Mouse (Mus musculus): Measurements from ENCODE around the gene Ank3. TPM values are rescaled to one million over a fixed set of nuclear protein-coding genes. Genes with fewer than 3 reads are reported as not detected.
"Not testable (repeated sequence)": the region's sequence is repeated elsewhere in the genome, so short reads cannot be mapped to it uniquely, and the experiment has no call there.

Ank3 gene
- polyA plus RNA-seq, 1 experiment: 183 TPM

DNA sequence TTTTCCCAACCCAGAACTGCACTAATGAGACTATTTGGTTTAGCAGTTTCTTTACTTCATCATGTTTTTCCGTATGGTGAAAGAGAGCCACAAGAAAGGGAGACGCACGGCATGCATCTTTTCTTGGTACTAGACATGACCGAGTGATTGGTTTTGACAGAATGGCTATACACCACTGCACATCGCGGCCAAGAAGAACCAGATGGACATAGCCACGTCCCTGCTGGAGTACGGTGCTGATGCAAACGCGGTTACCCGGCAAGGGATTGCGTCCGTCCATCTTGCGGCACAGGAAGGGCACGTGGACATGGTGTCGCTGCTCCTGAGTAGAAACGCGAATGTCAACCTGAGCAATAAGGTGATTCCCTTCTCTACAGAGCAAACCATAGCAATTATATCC lies 493.6 kb downstream of the Ank3 start:
- TF ChIP-seq CTCF (IDR thresholded peaks at IDR 0.05; ENCODE audit: borderline replicate concordance, extremely low read depth, insufficient read depth, insufficient read length): no peak
- no peak for TF ChIP-seq POLR2A (IDR thresholded peaks at IDR 0.05; ENCODE audit: borderline replicate concordance, extremely low read depth, insufficient read depth, insufficient read length, poor library complexity, severe bottlenecking)
- DNase-seq (ENCODE audit: low read depth): no peak

DNA sequence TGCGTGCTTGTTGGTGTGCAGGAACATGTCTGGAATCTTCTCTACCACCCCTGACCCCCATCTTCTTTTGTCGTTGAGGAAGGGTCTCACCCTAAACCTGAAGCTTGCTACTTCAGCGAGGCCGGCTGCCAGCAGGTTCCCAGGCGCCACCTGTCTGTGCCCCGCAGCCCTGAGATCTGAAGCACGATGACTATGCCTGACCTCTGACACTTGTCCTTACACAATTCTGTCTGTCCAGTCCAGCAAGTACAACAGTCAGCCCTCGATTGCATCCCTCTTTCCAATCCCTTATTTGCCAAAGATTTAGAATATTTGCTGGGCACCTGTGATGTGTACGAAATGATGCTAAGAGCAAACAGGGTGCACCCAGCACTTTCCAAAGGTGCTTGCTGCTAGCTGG lies 497.0 kb downstream of the Ank3 start:
- DNase-seq (ENCODE audit: low read depth): no peak
- no peak for TF ChIP-seq CTCF (IDR thresholded peaks at IDR 0.05; ENCODE audit: borderline replicate concordance, extremely low read depth, insufficient read depth, insufficient read length)
- no peak for TF ChIP-seq POLR2A (IDR thresholded peaks at IDR 0.05; ENCODE audit: borderline replicate concordance, extremely low read depth, insufficient read depth, insufficient read length, poor library complexity, severe bottlenecking)

GRCm38 (mm10) chr10:69897927-69898326 lies 499.4 kb downstream of the Ank3 start:
- TF ChIP-seq POLR2A (IDR thresholded peaks at IDR 0.05; ENCODE audit: borderline replicate concordance, extremely low read depth, insufficient read depth, insufficient read length, poor library complexity, severe bottlenecking) (no peak), CTCF (IDR thresholded peaks at IDR 0.05; ENCODE audit: borderline replicate concordance, extremely low read depth, insufficient read depth, insufficient read length) (no peak)
- no peak for DNase-seq (ENCODE audit: low read depth)

- no peak for TF ChIP-seq POLR2A (IDR thresholded peaks at IDR 0.05; ENCODE audit: borderline replicate concordance, extremely low read depth, insufficient read depth, insufficient read length, poor library complexity, severe bottlenecking)
- TF ChIP-seq CTCF (IDR thresholded peaks at IDR 0.05; ENCODE audit: borderline replicate concordance, extremely low read depth, insufficient read depth, insufficient read length): no peak
- DNase-seq (ENCODE audit: low read depth): no peak
Observed at GRCm38 (mm10) chr10:69898821-69899220, 500.2 kb downstream of the Ank3 start.

GRCm38 (mm10) chr10:69899788-69900187 lies 501.2 kb downstream of the Ank3 start:
- no peak for DNase-seq (ENCODE audit: low read depth)
- TF ChIP-seq CTCF (IDR thresholded peaks at IDR 0.05; ENCODE audit: borderline replicate concordance, extremely low read depth, insufficient read depth, insufficient read length): no peak
- no peak for TF ChIP-seq POLR2A (IDR thresholded peaks at IDR 0.05; ENCODE audit: borderline replicate concordance, extremely low read depth, insufficient read depth, insufficient read length, poor library complexity, severe bottlenecking)

DNA sequence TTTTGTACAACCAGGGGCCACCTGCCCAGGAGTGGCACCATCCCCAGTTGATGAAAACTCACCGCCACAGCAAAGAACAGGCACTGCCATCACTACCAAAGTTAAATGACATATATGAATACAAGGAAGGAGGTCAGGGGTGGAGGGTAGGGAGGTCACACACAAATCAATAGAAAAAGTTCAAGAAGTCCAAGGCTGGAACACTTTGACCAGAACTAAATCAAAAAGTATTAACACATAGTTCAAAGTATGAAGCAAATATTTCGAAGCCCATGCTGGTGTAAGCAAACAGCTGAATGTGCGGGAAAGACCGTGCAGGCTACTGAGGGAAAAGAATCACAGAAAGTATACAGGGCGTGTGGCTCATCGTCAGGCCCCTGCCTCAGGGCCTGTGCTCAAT lies 503.5 kb downstream of the Ank3 start:
- DNase-seq (ENCODE audit: low read depth): no peak
- TF ChIP-seq POLR2A (IDR thresholded peaks at IDR 0.05; ENCODE audit: borderline replicate concordance, extremely low read depth, insufficient read depth, insufficient read length, poor library complexity, severe bottlenecking) (no peak), CTCF (IDR thresholded peaks at IDR 0.05; ENCODE audit: borderline replicate concordance, extremely low read depth, insufficient read depth, insufficient read length) (no peak)

- no peak for DNase-seq (ENCODE audit: low read depth)
- no peak for TF ChIP-seq CTCF (IDR thresholded peaks at IDR 0.05; ENCODE audit: borderline replicate concordance, extremely low read depth, insufficient read depth, insufficient read length)
- TF ChIP-seq POLR2A (IDR thresholded peaks at IDR 0.05; ENCODE audit: borderline replicate concordance, extremely low read depth, insufficient read depth, insufficient read length, poor library complexity, severe bottlenecking): no peak
Observed at GRCm38 (mm10) chr10:69904321-69904720, 505.7 kb downstream of the Ank3 start.

GRCm38 (mm10) chr10:69907795-69908764 lies 509.5 kb downstream of the Ank3 start:
- DNase-seq (ENCODE audit: low read depth): no peak
- no peak for TF ChIP-seq POLR2A (IDR thresholded peaks at IDR 0.05; ENCODE audit: borderline replicate concordance, extremely low read depth, insufficient read depth, insufficient read length, poor library complexity, severe bottlenecking)

DNA sequence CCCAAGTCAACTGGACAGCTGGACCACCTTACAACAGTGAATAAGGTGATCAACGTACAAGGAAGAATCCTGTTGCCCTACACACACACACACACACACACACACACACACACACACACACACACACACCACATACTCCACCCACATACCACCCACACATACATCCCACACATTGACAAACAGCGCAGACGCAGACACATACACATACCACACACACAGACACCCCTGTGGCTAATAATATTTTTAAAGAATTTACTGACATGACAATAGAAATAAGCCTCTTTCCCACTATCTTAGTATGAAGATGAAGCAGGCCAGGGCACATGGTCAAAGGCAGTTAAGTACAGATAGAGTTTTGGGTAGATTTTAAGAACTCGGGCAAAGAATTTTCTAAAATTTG lies 511.3 kb downstream of the Ank3 start:
- DNase-seq (ENCODE audit: low read depth): no peak
- TF ChIP-seq POLR2A (IDR thresholded peaks at IDR 0.05; ENCODE audit: borderline replicate concordance, extremely low read depth, insufficient read depth, insufficient read length, poor library complexity, severe bottlenecking) (no peak), CTCF (IDR thresholded peaks at IDR 0.05; ENCODE audit: borderline replicate concordance, extremely low read depth, insufficient read depth, insufficient read length) (no peak)

DNA sequence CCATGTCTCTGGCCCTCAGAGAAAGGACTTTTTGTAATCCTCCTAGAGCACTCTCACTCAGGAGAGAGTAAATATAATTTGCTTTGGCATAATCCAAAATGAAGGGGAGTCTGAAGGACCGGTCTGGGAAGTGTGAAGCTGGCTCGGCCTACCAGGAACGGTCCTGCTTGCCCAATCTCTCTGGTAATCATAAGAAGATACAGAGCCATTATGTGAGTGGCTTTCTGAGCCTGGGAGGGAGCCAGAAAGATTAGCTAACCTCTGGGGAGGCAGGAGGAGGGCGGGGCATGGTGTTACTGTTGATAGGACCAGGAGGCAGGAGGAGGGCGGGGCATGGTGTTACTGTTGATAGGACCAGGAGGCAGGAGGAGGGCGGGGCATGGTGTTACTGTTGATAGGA lies 511.7 kb downstream of the Ank3 start:
- peak; percentile 60 for DNase-seq (ENCODE audit: low read depth)

DNA sequence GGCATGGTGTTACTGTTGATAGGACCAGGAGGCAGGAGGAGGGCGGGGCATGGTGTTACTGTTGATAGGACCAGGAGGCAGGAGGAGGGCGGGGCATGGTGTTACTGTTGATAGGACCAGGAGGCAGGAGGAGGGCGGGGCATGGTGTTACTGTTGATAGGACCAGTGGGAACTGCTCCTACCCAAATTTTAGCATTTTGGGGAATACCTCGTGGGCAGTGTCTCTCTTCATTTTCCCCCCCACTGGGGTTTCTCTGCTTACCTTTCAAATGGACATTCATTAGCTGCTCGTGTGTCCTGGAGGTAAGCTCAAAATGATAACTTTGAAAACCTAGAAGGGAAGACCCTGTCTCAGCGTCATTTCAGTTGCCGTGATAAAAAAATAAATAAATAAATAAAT lies 512.2 kb downstream of the Ank3 start:
- DNase-seq (ENCODE audit: low read depth): not testable (repeated sequence)

- no peak for TF ChIP-seq CTCF (IDR thresholded peaks at IDR 0.05; ENCODE audit: borderline replicate concordance, extremely low read depth, insufficient read depth, insufficient read length)
- DNase-seq (ENCODE audit: low read depth): no peak
Observed at GRCm38 (mm10) chr10:69915566-69915965, 517.0 kb downstream of the Ank3 start.

- DNase-seq (ENCODE audit: low read depth): no peak
- TF ChIP-seq CTCF (IDR thresholded peaks at IDR 0.05; ENCODE audit: borderline replicate concordance, extremely low read depth, insufficient read depth, insufficient read length): no peak
- no peak for TF ChIP-seq POLR2A (IDR thresholded peaks at IDR 0.05; ENCODE audit: borderline replicate concordance, extremely low read depth, insufficient read depth, insufficient read length, poor library complexity, severe bottlenecking)
Observed at GRCm38 (mm10) chr10:69916205-69916604, 517.6 kb downstream of the Ank3 start.

All from brain, embryonic 14.5 days (tissue).